Mouse (Mus musculus): Measurements from ENCODE around the gene Cxcr6. TPM values are rescaled to one million over a fixed set of nuclear protein-coding genes. Genes with fewer than 3 reads are reported as not detected.

The Cxcr6 gene
- polyA plus RNA-seq, 1 experiment from 2014 or later = 0.08 TPM

DNA sequence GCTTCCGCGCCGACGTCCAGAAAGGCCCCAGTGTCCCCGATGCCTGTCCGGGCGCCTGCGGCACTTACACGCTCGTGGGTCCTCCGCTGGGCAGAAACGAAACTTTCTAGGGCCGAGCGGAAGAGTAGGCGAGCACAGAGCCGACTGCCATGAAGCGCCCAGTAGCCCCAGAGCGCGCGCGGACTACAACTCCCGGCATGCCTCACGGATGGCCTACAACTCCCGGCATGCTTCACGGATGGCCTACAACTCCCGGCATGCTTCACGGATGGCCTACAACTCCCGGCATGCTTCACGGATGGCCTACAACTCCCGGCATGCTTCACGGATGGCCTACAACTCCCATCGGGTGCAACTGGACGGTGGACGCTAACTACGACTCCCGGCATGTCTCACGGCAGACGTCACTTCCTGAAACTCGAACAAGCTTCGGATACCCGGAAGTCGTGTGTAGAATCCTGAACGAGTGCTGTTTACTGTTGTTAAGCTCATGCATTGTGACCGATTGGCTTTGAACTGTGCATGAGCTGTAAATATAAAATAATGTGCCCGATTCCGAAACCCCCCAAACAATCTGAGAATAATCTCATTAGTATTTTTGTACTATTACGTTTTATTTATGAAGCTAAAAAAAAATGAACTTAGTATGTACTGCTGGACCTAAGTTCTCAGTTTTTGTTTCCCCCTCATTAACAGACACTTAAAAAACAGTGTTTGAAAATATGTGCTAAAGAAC, 45.6 kb downstream of the Cxcr6 start, which contains the start of gene Fyco1:
Gene Fyco1 (minus strand): TSS at position 187 of the 736 bp plus-strand sequence.
- Histone ChIP-seq H3K4me2 (peak within 1 kb of the TSS; percentile 91), H3K36me3 (no peaks in the 10 kb centered on the region), H3K27ac (peak within 1 kb of the TSS; percentile 89), H3K4me3 (replicated peaks) (peak within 1 kb of the TSS; percentile 92), H3K9ac (peak within 1 kb of the TSS; percentile 92), H3K27me3 (no peaks in the 10 kb centered on the region), H3K9me3 (replicated peaks) (no peaks in the 10 kb centered on the region), H3K4me1 (replicated peaks) (peaks cover 38% of the 10 kb centered on the region)
- DNase-seq = peak; percentile 95
- under 1% methylated on average over 47 of the region's 47 CpGs for WGBS (ENCODE audit: insufficient replicate concordance)
- peak; percentile 95 for ATAC-seq (ENCODE audit: low read depth)

DNA sequence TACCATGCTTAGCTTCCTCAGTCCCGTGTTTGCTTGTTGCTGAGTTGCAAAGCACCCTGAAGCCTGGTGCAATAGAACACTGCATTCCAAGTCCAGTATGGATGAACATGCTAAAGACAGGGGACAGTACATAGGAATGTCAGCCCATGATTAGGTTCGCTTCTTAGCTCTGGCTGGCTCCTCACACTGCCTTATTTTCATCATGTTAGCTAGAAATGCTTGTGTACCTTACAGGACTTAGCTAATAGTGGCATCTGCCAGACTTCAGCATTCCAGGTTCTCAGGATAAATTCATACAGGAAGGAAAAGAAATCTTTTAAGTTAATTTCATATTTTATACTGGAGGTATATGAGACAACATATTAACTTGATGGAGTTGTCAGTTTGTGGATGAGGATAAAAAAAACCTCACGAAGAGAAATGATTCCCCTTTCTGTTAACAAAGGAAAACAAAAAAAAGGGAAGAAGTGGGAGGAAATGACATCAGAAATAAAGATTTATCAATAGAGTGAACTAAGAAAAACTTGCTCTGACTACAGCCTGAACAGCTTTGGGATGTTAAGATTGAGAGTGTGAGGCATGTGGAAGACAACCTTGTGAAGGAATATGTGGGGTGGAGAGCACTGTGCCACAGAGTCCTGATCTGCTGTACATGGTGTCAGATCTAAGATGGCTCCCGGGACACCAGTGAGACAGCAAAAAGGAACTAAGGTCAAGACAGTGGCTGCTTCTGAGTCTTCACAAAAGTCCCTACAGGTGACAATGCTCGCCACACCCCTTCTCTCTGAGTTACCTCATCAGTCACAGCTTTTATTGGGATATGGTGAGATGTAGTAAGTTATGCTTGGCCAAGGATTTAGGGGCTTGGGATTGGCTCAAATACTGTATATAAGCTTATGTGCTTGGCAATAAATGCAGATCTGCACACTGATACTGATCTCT, 46.4 kb downstream of the Cxcr6 start:
- ATAC-seq (ENCODE audit: low read depth) (no peak), DNase-seq (no peak)
- Histone ChIP-seq H3K36me3 (no peaks in the 10 kb centered on the region), H3K4me3 (replicated peaks) (peak overlapping the region; percentile 49), H3K9me3 (replicated peaks) (no peaks in the 10 kb centered on the region), H3K9ac (peak overlapping the region; percentile 56), H3K4me1 (replicated peaks) (peaks cover 34% of the 10 kb centered on the region), H3K4me2 (peak overlapping the region; percentile 69), H3K27ac (peak overlapping the region; percentile 60), H3K27me3 (no peaks in the 10 kb centered on the region)
- 39% methylated on average over 5 of the region's 5 CpGs for WGBS (ENCODE audit: insufficient replicate concordance)

DNA sequence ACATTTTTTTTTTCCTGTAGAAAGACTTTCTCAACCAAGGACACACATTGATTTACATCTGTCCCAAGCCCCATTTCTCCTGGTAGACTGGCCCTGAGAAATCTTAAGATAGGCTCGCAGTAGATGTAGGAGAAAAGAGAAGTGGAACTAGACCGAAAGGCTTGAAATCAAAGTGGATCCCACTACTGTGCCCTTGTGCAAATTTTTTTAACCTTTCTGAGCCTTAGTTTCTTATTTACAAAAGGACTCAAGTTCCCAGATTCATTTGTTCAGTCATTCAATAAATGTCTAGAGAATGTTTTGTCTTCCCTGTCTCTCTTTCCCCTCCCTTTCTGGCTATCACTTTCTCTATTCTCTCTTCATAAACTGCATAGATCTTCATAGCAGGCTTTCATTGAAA, 50.6 kb downstream of the Cxcr6 start:
- H3K27me3 ChIP-seq = no peaks in the 10 kb centered on the region
- H3K9me3 ChIP-seq (replicated peaks) = no peaks in the 10 kb centered on the region
- peaks cover 3% of the 10 kb centered on the region; the same call in 1 of the 2 replicates for H3K4me1 ChIP-seq (replicated peaks)
- 69% methylated on average over 2 of the region's 2 CpGs for WGBS (ENCODE audit: insufficient replicate concordance)
- H3K27ac ChIP-seq = no peak overlapping the region
- no peaks in the 10 kb centered on the region for H3K36me3 ChIP-seq
- no peak overlapping the region for H3K4me2 ChIP-seq
- ATAC-seq (ENCODE audit: low read depth) (no peak), DNase-seq (no peak)
- H3K4me3 ChIP-seq (replicated peaks) = no peak overlapping the region
- no peak overlapping the region for H3K9ac ChIP-seq

Other genes with a start within 250 kb of the Cxcr6 start
- 0.07 TPM in 2 replicates for gene Slc6a20b, start 173.9 kb upstream of the Cxcr6 start, polyA plus RNA-seq (2015; fragmentation: Nextera tagmentation; extraction: Ambion mirVana)
- gene Ccr9, start 128.0 kb upstream of the Cxcr6 start, polyA plus RNA-seq (2015; fragmentation: Nextera tagmentation; extraction: Ambion mirVana) = 0.39 and 0.46 TPM in 2 replicates
- 0.98 and 1.2 TPM in 2 replicates for gene Slc6a20a, start 127.6 kb upstream of the Cxcr6 start, polyA plus RNA-seq (2015; fragmentation: Nextera tagmentation; extraction: Ambion mirVana)
- gene Lztfl1, start 88.8 kb upstream of the Cxcr6 start, polyA plus RNA-seq (2015; fragmentation: Nextera tagmentation; extraction: Ambion mirVana) = 20.7 and 26.6 TPM in 2 replicates
- 3.4 and 3.8 TPM in 2 replicates for gene Fyco1, start 45.4 kb downstream of the Cxcr6 start, polyA plus RNA-seq (2015; fragmentation: Nextera tagmentation; extraction: Ambion mirVana)
- not detected in 2 replicates for gene Xcr1, start 55.6 kb downstream of the Cxcr6 start, polyA plus RNA-seq (2015; fragmentation: Nextera tagmentation; extraction: Ambion mirVana)
- 1.7 and 1.9 TPM in 2 replicates for gene Ccr1, start 162.2 kb downstream of the Cxcr6 start, polyA plus RNA-seq (2015; fragmentation: Nextera tagmentation; extraction: Ambion mirVana)
- gene Ccr1l1, start 171.9 kb downstream of the Cxcr6 start, polyA plus RNA-seq (2015; fragmentation: Nextera tagmentation; extraction: Ambion mirVana) = not detected in 2 replicates
- 0.10 and 0.12 TPM in 2 replicates for gene Ccr3, start 215.5 kb downstream of the Cxcr6 start, polyA plus RNA-seq (2015; fragmentation: Nextera tagmentation; extraction: Ambion mirVana)